ENCODE assay signal across 8 mouse cellular contexts in genomic region chr1:24677706-24678105, GRCm38 (mm10). TPM values are rescaled to one million over a fixed set of nuclear protein-coding genes. Genes with fewer than 3 reads are reported as not detected.
A peak's percentile ranks its signal among the peaks of the same experiment; 100 is the strongest.
DNase-seq lines count a peak whose midpoint lies in the region; ATAC-seq and TF ChIP-seq lines count a peak whose summit lies in the region.

No protein-coding gene starts in this region.

- peak overlapping the region; percentile 90 for H3K9ac ChIP-seq in lung, embryonic 16.5 days (ENCODE audit: low read length)
- no peak overlapping the region for H3K9ac ChIP-seq in liver, embryonic 11.5 days (ENCODE audit: low read depth, low read length)
- H3K9ac ChIP-seq in stomach, embryonic 14.5 days (replicated peaks; ENCODE audit: low read depth, low read length) = no peak overlapping the region

- no peak for DNase-seq in lung, postnatal 4 days
- DNase-seq in cerebellum, adult 2 months = peak; percentile 62 to 68
- no peak for DNase-seq in hindbrain, embryonic 10.5 days (ENCODE audit: low spot score)
- no peak for DNase-seq in liver, embryonic 11.5 days (ENCODE audit: low spot score)
- DNase-seq in urinary bladder, adult 18-20 months (ENCODE audit: low spot score in 2 of 2) = no peak
- DNase-seq in embryo, embryonic 10 days (ENCODE audit: low spot score) = no peak

- 59% methylated on average over 9 of the region's 9 CpGs for WGBS in lung, embryonic 16.5 days
- WGBS in cerebellum, adult 2 months = 28% methylated on average over 9 of the region's 9 CpGs
- 88% methylated on average over 9 of the region's 9 CpGs for WGBS in hindbrain, embryonic 10.5 days
- 81% methylated on average over 9 of the region's 9 CpGs for WGBS in liver, embryonic 11.5 days
- WGBS in stomach, embryonic 14.5 days = 58% methylated on average over 9 of the region's 9 CpGs

- peak; percentile 26; the same call in 1 of the 2 replicates for TF ChIP-seq POLR2A in cerebellum, adult 2 months (IDR thresholded peaks at IDR 0.05; ENCODE audit: borderline replicate concordance, insufficient read depth, low read length)

- TF ChIP-seq CTCF in cerebellum, adult 2 months (IDR thresholded peaks at IDR 0.05; ENCODE audit: borderline replicate concordance, insufficient read depth, low read depth, low read length) = no peak

- H3K36me3 ChIP-seq in lung, embryonic 16.5 days (ENCODE audit: control insufficient read depth, insufficient read depth, low read length) = no peaks in the 10 kb centered on the region
- H3K36me3 ChIP-seq in hindbrain, embryonic 10.5 days = no peaks in the 10 kb centered on the region
- no peaks in the 10 kb centered on the region for H3K36me3 ChIP-seq in liver, embryonic 11.5 days (ENCODE audit: control insufficient read depth, insufficient read depth, low read length)
- H3K36me3 ChIP-seq in stomach, embryonic 14.5 days (ENCODE audit: control insufficient read depth, insufficient read depth, low read length) = no peaks in the 10 kb centered on the region

- no peaks in the 10 kb centered on the region for H3K27me3 ChIP-seq in lung, embryonic 16.5 days (ENCODE audit: control insufficient read depth, insufficient read depth, low read depth, low read length)
- no peaks in the 10 kb centered on the region for H3K27me3 ChIP-seq in cerebellum, adult 2 months (ENCODE audit: control insufficient read depth, insufficient read depth, low read length)
- H3K27me3 ChIP-seq in hindbrain, embryonic 10.5 days (ENCODE audit: insufficient read depth, poor library complexity, severe bottlenecking) = no peaks in the 10 kb centered on the region
- H3K27me3 ChIP-seq in liver, embryonic 11.5 days (replicated peaks; ENCODE audit: control insufficient read depth, insufficient read depth, low read length) = no peaks in the 10 kb centered on the region
- no peaks in the 10 kb centered on the region for H3K27me3 ChIP-seq in stomach, embryonic 14.5 days (ENCODE audit: control insufficient read depth, insufficient read depth, low read length)

- H3K4me2 ChIP-seq in lung, embryonic 16.5 days (ENCODE audit: low read depth, low read length) = peak overlapping the region; percentile 79
- H3K4me2 ChIP-seq in liver, embryonic 11.5 days = peak overlapping the region; percentile 69
- H3K4me2 ChIP-seq in stomach, embryonic 14.5 days (replicated peaks; ENCODE audit: low read depth, low read length) = peak overlapping the region; percentile 56

- H3K9me3 ChIP-seq in lung, embryonic 16.5 days (ENCODE audit: control insufficient read depth, low read length) = no peaks in the 10 kb centered on the region
- H3K9me3 ChIP-seq in hindbrain, embryonic 10.5 days = no peaks in the 10 kb centered on the region
- H3K9me3 ChIP-seq in liver, embryonic 11.5 days (ENCODE audit: control insufficient read depth, low read length) = no peaks in the 10 kb centered on the region
- no peaks in the 10 kb centered on the region for H3K9me3 ChIP-seq in stomach, embryonic 14.5 days (ENCODE audit: control insufficient read depth, low read depth, low read length)

- ATAC-seq in lung, embryonic 16.5 days (ENCODE audit: low read depth) = no peak
- no peak for ATAC-seq in liver, embryonic 11.5 days (replicated peaks; ENCODE audit: low FRiP score)
- no peak for ATAC-seq in stomach, embryonic 14.5 days (ENCODE audit: insufficient number of reproducible peaks, insufficient read depth, low FRiP score, low read depth)

- peaks cover 3% of the 10 kb centered on the region; the same call in 1 of the 2 replicates for H3K4me1 ChIP-seq in lung, embryonic 16.5 days (replicated peaks; ENCODE audit: control insufficient read depth, insufficient read depth, low read length)
- H3K4me1 ChIP-seq in cerebellum, adult 2 months (ENCODE audit: control insufficient read depth, insufficient read depth, low read length) = peaks cover 3% of the 10 kb centered on the region; the same call in 1 of the 2 replicates
- H3K4me1 ChIP-seq in hindbrain, embryonic 10.5 days (replicated peaks) = peaks cover 10% of the 10 kb centered on the region; the same call in 1 of the 2 replicates
- H3K4me1 ChIP-seq in liver, embryonic 11.5 days (replicated peaks; ENCODE audit: control insufficient read depth, insufficient read depth, low read length) = no peaks in the 10 kb centered on the region
- 0 out of 2 replicates have a peak, but pooled peaks cover 3% of the 10 kb centered on the region for H3K4me1 ChIP-seq in stomach, embryonic 14.5 days (ENCODE audit: control insufficient read depth, insufficient read depth, low read length)

- peak overlapping the region; percentile 69 for H3K4me3 ChIP-seq in lung, embryonic 16.5 days (ENCODE audit: low read length)
- H3K4me3 ChIP-seq in cerebellum, adult 2 months (replicated peaks; ENCODE audit: insufficient read depth, low read depth, low read length) = peak overlapping the region; percentile 80
- H3K4me3 ChIP-seq in hindbrain, embryonic 10.5 days = peak overlapping the region; percentile 79
- peak overlapping the region; percentile 82 for H3K4me3 ChIP-seq in liver, embryonic 11.5 days (ENCODE audit: low read depth, low read length)
- H3K4me3 ChIP-seq in stomach, embryonic 14.5 days (ENCODE audit: low read depth, low read length) = peak overlapping the region; percentile 67

- H3K27ac ChIP-seq in lung, embryonic 16.5 days (ENCODE audit: low read length) = no peak overlapping the region
- H3K27ac ChIP-seq in cerebellum, adult 2 months (ENCODE audit: insufficient read depth, low read length) = peak overlapping the region; percentile 86
- peak overlapping the region; percentile 95; the same call in 1 of the 2 replicates for H3K27ac ChIP-seq in hindbrain, embryonic 10.5 days
- H3K27ac ChIP-seq in liver, embryonic 11.5 days (ENCODE audit: low read depth, low read length) = no peak overlapping the region
- H3K27ac ChIP-seq in stomach, embryonic 14.5 days (ENCODE audit: low read length) = no peak overlapping the region

RNA-seq across cellular contexts. Expression of gene Lmbrd1, which starts 0.7 kb away (rescaled TPM):
- 32.9 and 37.2 TPM in 2 replicates for polyA plus RNA-seq in lung, embryonic 16.5 days (2015; fragmentation: Nextera tagmentation; extraction: Ambion mirVana)
- 104 and 126 TPM in 2 replicates for polyA plus RNA-seq in cerebellum, adult 2 months (2012; rRNA removed)
- polyA plus RNA-seq in hindbrain, embryonic 10.5 days (2016; fragmentation: Nextera tagmentation; extraction: Ambion mirVana) = 24.0 and 26.9 TPM in 2 replicates
- 21.3 and 25.2 TPM in 2 replicates for polyA plus RNA-seq in liver, embryonic 11.5 days (2014; fragmentation: Nextera tagmentation; extraction: Ambion mirVana)
- 43.5 and 43.8 TPM in 2 replicates for polyA plus RNA-seq in stomach, embryonic 14.5 days (2014; fragmentation: Nextera tagmentation; extraction: Ambion mirVana)

Comparison
In these comparisons a context has a peak if more than half of its experiments do, and no peak if none do; other contexts are left out.
1. H3K27ac ChIP-seq: peak in cerebellum, adult 2 months (single experiment) and hindbrain, embryonic 10.5 days (single experiment); none in lung, embryonic 16.5 days (single experiment), liver, embryonic 11.5 days (single experiment) and stomach, embryonic 14.5 days (single experiment).
2. DNase-seq: peak in cerebellum, adult 2 months (2 of 2); none in lung, postnatal 4 days (0 of 2), hindbrain, embryonic 10.5 days (single experiment), liver, embryonic 11.5 days (single experiment), urinary bladder, adult 18-20 months (0 of 2) and embryo, embryonic 10 days (single experiment).
3. Peak in every context shown above with its lines, with median percentiles within 50 percentile points of each other: H3K4me2 ChIP-seq and H3K4me3 ChIP-seq.